Mouse (Mus musculus) limb, embryonic 12.5 days (tissue): ENCODE data around the gene Nfkbie. TPM values are rescaled to one million over a fixed set of nuclear protein-coding genes. Genes with fewer than 3 reads are reported as not detected.
A peak's percentile ranks its signal among the peaks of the same experiment; 100 is the strongest.

Source experiments
- ATAC-seq: fragments of 200-750 bp; cut with Nextera tagmentation; 2 replicates; pipeline ENCODE4 v1.8.0; 2017; ENCODE audit warnings: low read depth, moderate TSS enrichment; ENCODE audit not compliant: insufficient number of reproducible peaks, insufficient read depth, low FRiP score, low TSS enrichment
- H3K27ac ChIP-seq: fragments of 300-500 bp; sonication (generic); 2 replicates; pipeline ENCODE4 v1.5.1; 2016; ENCODE audit warnings: mild to moderate bottlenecking, moderate library complexity
- H3K27me3 ChIP-seq: fragments of 300-500 bp; sonication (generic); 2 replicates; pipeline ENCODE4 v1.6.1; 2016; ENCODE audit warnings: mild to moderate bottlenecking, moderate library complexity
- H3K36me3 ChIP-seq: fragments of 300-500 bp; sonication (generic); 2 replicates; pipeline ENCODE4 v1.6.1; 2016; ENCODE audit warnings: mild to moderate bottlenecking, moderate library complexity
- H3K4me1 ChIP-seq: fragments of 300-500 bp; sonication (generic); replicated peaks from 2 replicates; pipeline ENCODE4 v1.6.1; 2016
- H3K4me2 ChIP-seq: fragments of 300-500 bp; sonication (generic); 2 replicates; pipeline ENCODE4 v1.6.1; 2016; ENCODE audit warnings: mild to moderate bottlenecking, moderate library complexity
- H3K4me3 ChIP-seq: fragments of 300-500 bp; sonication (generic); replicated peaks from 2 replicates; pipeline ENCODE4 v1.5.1; 2016; ENCODE audit warnings: mild to moderate bottlenecking
- H3K9ac ChIP-seq: fragments of 300-500 bp; sonication (generic); replicated peaks from 2 replicates; pipeline ENCODE4 v1.6.1; 2016; ENCODE audit warnings: mild to moderate bottlenecking, moderate library complexity
- H3K9me3 ChIP-seq: fragments of 300-500 bp; sonication (generic); 2 replicates; pipeline ENCODE4 v1.6.1; 2016; ENCODE audit warnings: mild to moderate bottlenecking, moderate library complexity
- WGBS: fragments of 180-500 bp; shearing (Covaris S2); methylation state at CpG from one replicate; pipeline ENCODE4 v1.1.7; 2016; 5-methylcytosine and 5-hydroxymethylcytosine counted together
- polyA plus RNA-seq: library from polyadenylated mRNA; unstranded; fragments of >200 nt; fragmentation: Nextera tagmentation; extraction: Ambion mirVana; gene quantifications from 2 replicates; pipeline ENCODE4 v1.2.1, GENCODE M21; 2016

The Nfkbie gene
- polyA plus RNA-seq, 1 experiment from 2014 or later = 6.6 TPM

DNA sequence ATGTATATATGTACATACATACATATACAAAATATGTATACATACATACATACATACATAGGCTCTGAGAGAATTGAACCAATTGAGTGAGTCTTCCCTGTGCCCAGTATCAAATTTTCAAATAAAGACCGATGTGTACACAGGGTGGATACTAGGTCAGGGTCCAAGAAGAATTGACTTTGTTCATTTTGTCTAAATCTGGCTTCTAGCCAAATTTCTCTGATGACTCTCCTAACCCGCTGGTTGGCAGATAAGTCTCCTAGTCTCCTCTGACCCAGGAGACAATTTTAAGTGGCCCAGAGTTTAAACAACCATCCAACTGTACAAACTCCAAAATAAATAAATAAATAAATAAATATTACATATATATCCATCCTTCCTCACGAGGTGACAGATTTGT, 43.4 kb downstream of the Nfkbie start:
- H3K27me3 ChIP-seq = peaks cover 62% of the 10 kb centered on the region
- H3K9me3 ChIP-seq = no peaks in the 10 kb centered on the region
- no peak overlapping the region for H3K27ac ChIP-seq
- H3K9ac ChIP-seq = no peak overlapping the region
- H3K36me3 ChIP-seq = no peaks in the 10 kb centered on the region
- peaks cover 68% of the 10 kb centered on the region for H3K4me1 ChIP-seq
- H3K4me3 ChIP-seq = peak overlapping the region; percentile 39
- ATAC-seq = no peak
- peak overlapping the region; percentile 78 for H3K4me2 ChIP-seq
- 66% methylated on average over 3 of the region's 3 CpGs for WGBS

DNA sequence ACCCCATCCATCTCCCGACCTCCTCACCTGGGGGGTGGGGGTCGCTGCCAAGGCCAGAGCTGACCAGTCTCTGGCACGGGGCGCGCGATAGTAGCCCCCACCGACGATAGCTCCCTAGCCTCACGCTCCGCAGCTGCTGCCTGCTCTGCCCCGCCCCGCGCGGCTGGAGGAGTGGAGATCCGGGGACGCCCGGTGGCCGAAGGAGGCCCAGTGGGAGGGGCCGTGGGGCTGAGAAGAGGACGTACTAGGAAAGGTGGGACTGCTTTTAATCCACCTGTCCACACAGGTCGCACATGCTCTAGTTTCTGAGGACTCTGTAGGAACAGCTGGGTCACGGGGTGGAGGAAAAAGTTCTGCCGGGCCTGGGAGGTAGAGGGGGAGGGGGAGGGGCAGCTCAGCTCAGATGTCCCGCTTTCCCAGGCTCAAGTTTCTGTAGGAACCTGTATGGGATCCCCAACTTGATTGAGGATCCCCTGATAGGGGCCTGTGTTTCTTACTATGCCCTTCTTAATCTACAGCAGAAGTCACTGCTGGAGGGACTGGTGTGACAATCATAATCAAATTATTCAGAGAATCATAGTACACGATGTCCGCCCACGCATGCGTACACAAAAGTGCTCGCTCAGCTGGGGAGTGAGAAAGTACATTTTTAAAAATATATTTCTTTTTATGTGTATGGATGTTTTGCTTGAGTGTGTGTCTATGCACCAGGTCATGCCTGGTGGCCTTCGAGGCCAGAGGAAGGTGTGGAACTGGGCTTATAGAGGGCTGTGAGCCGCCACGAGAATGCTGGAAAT, 44.1 kb downstream of the Nfkbie start, which contains the start of gene Slc29a1:
Slc29a1 (minus strand) TSS at position 161 of the 797 bp plus-strand sequence.
- H3K4me1 ChIP-seq = peaks cover 60% of the 10 kb centered on the region
- no peaks in the 10 kb centered on the region for H3K9me3 ChIP-seq
- peak within 1 kb of the TSS; percentile 39 for H3K4me3 ChIP-seq
- H3K27me3 ChIP-seq = peaks cover 55% of the 10 kb centered on the region
- no peaks in the 10 kb centered on the region for H3K36me3 ChIP-seq
- H3K9ac ChIP-seq = peak within 1 kb of the TSS; percentile 44
- 16% methylated on average over 32 of the region's 32 CpGs for WGBS
- H3K27ac ChIP-seq = 0 out of 2 replicates have a peak within 1 kb of the TSS, but pooled peaks have one; percentile 12
- no peak for ATAC-seq
- peak within 1 kb of the TSS; percentile 78 for H3K4me2 ChIP-seq

DNA sequence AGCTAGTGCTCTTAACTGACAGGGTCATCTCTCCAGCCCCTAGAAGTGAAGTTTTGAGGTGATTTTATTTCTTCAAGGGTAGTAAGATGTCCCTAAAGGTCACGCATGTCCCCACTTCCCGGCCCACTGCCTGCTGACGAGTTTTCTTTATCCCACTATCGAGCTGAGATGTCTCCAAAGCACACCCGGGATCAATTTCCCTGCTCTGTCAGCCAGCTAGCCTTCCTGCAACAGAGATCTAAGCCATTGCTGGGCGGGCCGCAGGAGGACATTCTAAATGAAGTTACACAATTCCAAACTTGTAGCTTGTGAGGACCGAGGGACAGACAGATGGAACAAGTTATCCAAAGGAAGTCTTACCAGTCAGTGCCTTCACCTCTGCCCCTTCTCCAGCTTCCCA, 44.8 kb downstream of the Nfkbie start:
- peaks cover 54% of the 10 kb centered on the region for H3K4me1 ChIP-seq
- no peaks in the 10 kb centered on the region for H3K9me3 ChIP-seq
- 43% methylated on average over 8 of the region's 8 CpGs for WGBS
- no peak overlapping the region for H3K9ac ChIP-seq
- peak overlapping the region; percentile 78; the same call in 1 of the 2 replicates for H3K4me2 ChIP-seq
- H3K27ac ChIP-seq = no peak overlapping the region
- H3K36me3 ChIP-seq = no peaks in the 10 kb centered on the region
- H3K4me3 ChIP-seq = 0 out of 2 replicates have a peak overlapping the region, but pooled peaks have one; percentile 39
- ATAC-seq = no peak
- H3K27me3 ChIP-seq = peaks cover 48% of the 10 kb centered on the region

DNA sequence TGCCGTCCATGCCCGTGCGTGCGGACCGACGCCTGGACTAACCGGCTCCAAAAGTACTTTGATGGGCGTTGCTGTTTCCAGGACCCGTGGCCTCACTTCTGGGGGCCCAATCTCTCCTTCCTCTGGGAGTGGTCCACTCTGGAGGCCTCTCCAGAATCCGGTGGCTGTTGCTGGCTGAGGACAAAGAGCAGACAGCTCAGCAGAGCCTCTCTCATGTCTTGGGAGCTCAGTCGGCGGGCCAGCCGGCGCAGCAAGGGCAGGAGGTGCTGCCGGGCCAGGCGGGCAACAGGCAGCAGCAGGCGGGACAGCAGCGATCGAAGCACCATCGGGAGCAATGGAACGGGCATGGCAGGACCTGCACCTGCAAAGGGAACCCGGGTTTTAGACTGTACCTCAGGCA, 45.8 kb downstream of the Nfkbie start:
- peaks cover 43% of the 10 kb centered on the region for H3K27me3 ChIP-seq
- WGBS = 14% methylated on average over 22 of the region's 22 CpGs
- H3K4me1 ChIP-seq = peaks cover 45% of the 10 kb centered on the region
- no peaks in the 10 kb centered on the region for H3K9me3 ChIP-seq
- H3K4me3 ChIP-seq = 0 out of 2 replicates have a peak overlapping the region, but pooled peaks have one; percentile 3
- no peaks in the 10 kb centered on the region for H3K36me3 ChIP-seq
- H3K27ac ChIP-seq = peak overlapping the region; percentile 37; the same call in 1 of the 2 replicates
- 0 out of 2 replicates have a peak overlapping the region, but pooled peaks have one; percentile 9 for H3K9ac ChIP-seq
- no peak for ATAC-seq
- H3K4me2 ChIP-seq = peak overlapping the region; percentile 19; the same call in 1 of the 2 replicates

DNA sequence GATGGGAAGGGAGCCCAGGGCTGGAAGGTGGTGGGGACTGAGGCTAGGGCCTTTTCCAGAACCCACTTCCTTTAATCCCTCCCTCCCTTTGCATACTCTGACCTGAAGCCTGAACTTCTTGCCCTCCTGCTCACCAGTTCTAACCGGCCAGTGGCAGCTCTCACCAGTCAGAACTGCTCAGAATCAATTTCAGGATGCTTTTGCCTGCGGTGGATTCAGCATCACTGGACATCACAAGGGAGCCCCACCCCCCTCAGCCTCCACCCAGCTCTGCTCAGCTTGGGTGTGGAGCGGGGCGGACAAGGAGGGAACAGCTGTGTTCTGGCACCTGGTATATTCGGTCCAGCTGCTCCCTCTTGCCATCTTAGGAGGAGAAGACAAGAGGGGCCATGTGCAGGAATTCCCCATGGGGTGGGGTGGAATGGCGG, 46.4 kb downstream of the Nfkbie start, which contains the start of gene Mymx:
Mymx (minus strand) TSS at position 226 of the 428 bp plus-strand sequence.
- Histone ChIP-seq H3K9ac (0 out of 2 replicates have a peak within 1 kb of the TSS, but pooled peaks have one; percentile 9), H3K27ac (peak within 1 kb of the TSS; percentile 37; the same call in 1 of the 2 replicates), H3K36me3 (no peaks in the 10 kb centered on the region), H3K9me3 (no peaks in the 10 kb centered on the region), H3K4me3 (0 out of 2 replicates have a peak within 1 kb of the TSS, but pooled peaks have one; percentile 3), H3K27me3 (peaks cover 39% of the 10 kb centered on the region), H3K4me1 (peaks cover 41% of the 10 kb centered on the region), H3K4me2 (peak within 1 kb of the TSS; percentile 19; the same call in 1 of the 2 replicates)
- WGBS = 31% methylated on average over 6 of the region's 6 CpGs
- 0 out of 2 replicates have a peak, but pooled peaks have one; percentile 39 for ATAC-seq

DNA sequence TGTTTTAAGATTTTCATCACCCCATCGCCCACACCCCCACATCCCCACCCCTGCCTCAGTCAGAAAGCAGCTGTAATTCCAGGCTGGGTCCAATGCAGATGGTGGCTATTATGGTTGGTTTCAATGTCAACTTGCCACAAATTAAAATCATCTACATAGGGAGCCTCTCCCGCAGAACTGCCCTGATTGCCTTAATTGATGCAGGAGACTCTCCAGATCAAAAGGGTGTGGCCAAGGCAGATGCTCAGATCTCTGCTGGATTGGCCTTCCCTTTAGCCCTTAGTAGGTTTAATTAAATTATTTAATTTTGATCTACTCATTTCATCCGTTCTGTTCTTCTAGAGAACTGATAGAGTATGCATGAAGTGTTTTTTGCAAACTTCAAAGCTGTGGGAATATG, 47.5 kb downstream of the Nfkbie start:
- Histone ChIP-seq H3K36me3 (no peaks in the 10 kb centered on the region), H3K4me3 (no peak overlapping the region), H3K4me2 (no peak overlapping the region), H3K27me3 (peaks cover 39% of the 10 kb centered on the region), H3K27ac (no peak overlapping the region), H3K9me3 (no peaks in the 10 kb centered on the region), H3K9ac (no peak overlapping the region), H3K4me1 (peaks cover 35% of the 10 kb centered on the region)
- ATAC-seq = no peak
- 73% methylated on average over 3 of the region's 3 CpGs for whole genome bisulfite sequencing

DNA sequence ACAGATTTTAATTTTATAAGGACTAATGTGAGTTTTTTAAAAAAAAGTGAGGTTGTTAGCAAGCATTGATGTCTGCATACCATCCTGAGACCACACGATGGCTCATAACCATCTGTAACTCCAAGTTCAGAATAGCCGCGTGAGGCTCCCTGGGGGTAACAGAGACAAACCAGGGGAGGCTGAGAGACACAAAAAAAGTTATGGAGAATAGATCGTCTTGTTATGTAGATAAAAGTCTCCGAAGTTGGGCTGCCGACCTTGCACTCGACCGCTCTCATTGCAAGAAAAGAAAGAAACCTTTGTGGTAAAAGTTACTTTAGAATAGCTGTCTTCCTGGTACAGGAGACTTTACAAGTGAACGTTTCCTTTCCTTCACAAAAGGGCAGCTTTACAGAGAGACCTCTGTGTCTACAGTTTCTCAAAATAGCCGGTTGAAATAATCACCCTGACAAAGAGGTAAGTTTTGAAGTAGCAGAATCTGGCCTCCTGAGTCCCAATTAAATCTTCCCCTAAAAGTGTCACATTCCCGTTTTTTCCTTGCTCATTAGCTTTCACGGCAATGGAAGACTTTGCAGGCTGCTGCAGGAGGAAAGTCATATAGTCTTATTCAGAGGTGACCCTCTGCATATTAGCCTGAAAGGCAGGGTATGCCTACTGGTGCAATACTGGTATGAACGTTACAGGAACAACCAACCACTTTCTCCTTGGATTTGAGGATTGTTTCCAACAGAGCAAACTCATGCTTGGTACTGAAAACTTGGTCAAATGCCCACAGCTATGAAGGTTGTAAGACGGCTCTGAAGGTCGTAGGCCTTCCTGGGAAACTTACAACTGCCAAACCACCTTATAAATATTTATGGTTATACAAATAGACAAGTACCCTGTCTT, 51.7 kb downstream of the Nfkbie start:
- no peak overlapping the region for H3K9ac ChIP-seq

DNA sequence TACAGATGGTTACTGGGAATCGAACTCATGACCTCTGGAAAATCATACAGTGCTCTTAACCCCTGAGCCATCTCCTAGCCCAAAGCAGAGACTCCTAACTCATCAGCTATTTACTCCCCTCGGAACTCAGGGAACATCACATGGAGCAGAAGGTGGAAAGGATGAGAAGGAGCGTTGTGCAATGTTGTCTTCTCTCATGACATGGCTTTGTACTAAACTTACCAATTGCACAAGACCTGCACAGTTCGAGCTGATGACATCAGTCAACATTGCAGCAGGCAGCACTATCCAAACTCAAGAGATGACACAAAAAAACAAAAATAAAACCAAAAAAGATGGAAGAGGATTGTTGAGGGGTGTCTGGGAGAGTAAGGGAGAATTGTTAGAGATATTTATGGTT, 52.9 kb downstream of the Nfkbie start:
- ATAC-seq = no peak
- Histone ChIP-seq H3K27me3 (0 out of 2 replicates have a peak, but pooled peaks cover 1% of the 10 kb centered on the region), H3K4me2 (no peak overlapping the region), H3K9me3 (no peaks in the 10 kb centered on the region), H3K4me3 (no peak overlapping the region), H3K36me3 (no peaks in the 10 kb centered on the region), H3K4me1 (peaks cover 4% of the 10 kb centered on the region; the same call in 1 of the 2 replicates), H3K27ac (no peak overlapping the region), H3K9ac (no peak overlapping the region)
- 91% methylated on average over 4 of the region's 4 CpGs for WGBS

More for the DNA sequence above, 51.7 kb downstream of the Nfkbie start:
- no peaks in the 10 kb centered on the region for H3K36me3 ChIP-seq
- no peaks in the 10 kb centered on the region for H3K9me3 ChIP-seq
- no peak for ATAC-seq
- peaks cover 4% of the 10 kb centered on the region for H3K27me3 ChIP-seq
- H3K4me2 ChIP-seq = no peak overlapping the region
- H3K4me1 ChIP-seq = peaks cover 4% of the 10 kb centered on the region; the same call in 1 of the 2 replicates
- no peak overlapping the region for H3K4me3 ChIP-seq
- WGBS = 81% methylated on average over 15 of the region's 15 CpGs
- no peak overlapping the region for H3K27ac ChIP-seq

DNA sequence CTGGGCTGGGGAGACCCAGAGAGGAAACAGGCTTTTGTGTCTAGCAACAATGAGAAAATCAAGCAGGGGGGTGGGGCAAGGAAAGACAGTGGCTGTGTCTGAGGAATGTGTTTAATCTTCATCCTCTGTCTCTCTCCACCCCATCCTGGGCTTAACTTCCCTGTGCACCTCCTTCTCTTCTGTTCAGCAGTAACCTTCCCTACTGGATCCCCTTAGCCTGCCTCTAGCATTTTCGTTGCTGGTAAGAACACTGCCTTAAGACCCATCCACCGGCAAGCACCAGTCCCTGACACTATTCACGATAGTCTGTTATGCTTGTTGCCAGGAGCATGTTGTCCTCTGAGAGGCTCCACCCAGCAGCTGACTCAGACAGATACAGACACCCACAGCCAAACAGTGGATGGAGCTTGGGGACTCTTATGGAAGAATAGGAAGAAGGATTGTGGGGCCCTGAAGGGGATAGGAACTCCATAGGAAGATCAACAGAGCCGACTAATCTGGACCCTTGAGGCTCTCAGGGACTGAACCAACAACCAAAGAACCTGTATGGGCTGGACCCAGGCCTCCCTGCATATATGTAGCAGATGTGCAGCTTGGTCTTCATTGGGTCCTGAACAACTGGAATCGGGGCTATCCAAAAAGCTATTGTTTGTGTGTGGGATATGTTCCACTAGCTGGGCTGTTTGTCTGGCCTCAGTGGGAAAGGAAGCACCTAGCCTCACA, 54.8 kb downstream of the Nfkbie start:
- H3K4me2 ChIP-seq = no peak overlapping the region
- H3K27ac ChIP-seq = no peak overlapping the region
- 58% methylated on average over 5 of the region's 5 CpGs for WGBS
- no peaks in the 10 kb centered on the region for H3K36me3 ChIP-seq
- peaks cover 4% of the 10 kb centered on the region; the same call in 1 of the 2 replicates for H3K4me1 ChIP-seq
- H3K9me3 ChIP-seq = no peaks in the 10 kb centered on the region
- H3K27me3 ChIP-seq = no peaks in the 10 kb centered on the region
- no peak overlapping the region for H3K4me3 ChIP-seq
- H3K9ac ChIP-seq = no peak overlapping the region
- no peak for ATAC-seq

DNA sequence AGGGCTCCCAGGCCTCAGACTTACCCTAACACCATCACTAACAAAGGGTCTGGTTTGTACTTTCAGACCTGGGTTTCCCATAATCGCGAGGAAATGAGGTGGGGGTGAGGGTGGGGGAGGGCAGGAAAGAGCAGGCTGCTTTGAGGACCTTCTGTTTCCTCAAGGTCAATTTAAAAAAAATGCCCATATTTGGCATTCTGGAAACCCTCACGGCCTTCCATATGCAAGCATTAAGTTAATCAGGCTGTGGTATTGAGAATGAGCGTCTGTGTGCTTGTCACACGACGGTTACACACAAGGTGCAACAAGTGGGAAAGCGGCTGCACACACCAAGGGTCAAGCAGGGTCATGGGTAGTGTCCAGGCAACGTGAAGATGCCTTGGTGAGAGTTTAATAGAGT, 56.5 kb downstream of the Nfkbie start:
- H3K27me3 ChIP-seq = no peaks in the 10 kb centered on the region
- no peak overlapping the region for H3K9ac ChIP-seq
- ATAC-seq = no peak
- H3K9me3 ChIP-seq = no peaks in the 10 kb centered on the region
- H3K4me3 ChIP-seq = no peak overlapping the region
- WGBS = 75% methylated on average over 8 of the region's 8 CpGs
- H3K4me1 ChIP-seq = peaks cover 4% of the 10 kb centered on the region; the same call in 1 of the 2 replicates
- no peak overlapping the region for H3K4me2 ChIP-seq
- no peak overlapping the region for H3K27ac ChIP-seq
- no peaks in the 10 kb centered on the region for H3K36me3 ChIP-seq
